Mouse (Mus musculus) adrenal gland, adult (tissue): Measurements from ENCODE around the gene Akap13.
"Not testable (repeated sequence)": the region's sequence is repeated elsewhere in the genome, so short reads cannot be mapped to it uniquely, and the experiment has no call there.

Source experiments
- DNase-seq, 2 experiments: peaks; one replicate each; pipeline ENCODE4 v3.0.0; 2022 to 2023; ENCODE audit warnings: low spot score in 1 of 2; ENCODE audit not compliant: inconsistent age in 2 of 2

Akap13 gene

DNA sequence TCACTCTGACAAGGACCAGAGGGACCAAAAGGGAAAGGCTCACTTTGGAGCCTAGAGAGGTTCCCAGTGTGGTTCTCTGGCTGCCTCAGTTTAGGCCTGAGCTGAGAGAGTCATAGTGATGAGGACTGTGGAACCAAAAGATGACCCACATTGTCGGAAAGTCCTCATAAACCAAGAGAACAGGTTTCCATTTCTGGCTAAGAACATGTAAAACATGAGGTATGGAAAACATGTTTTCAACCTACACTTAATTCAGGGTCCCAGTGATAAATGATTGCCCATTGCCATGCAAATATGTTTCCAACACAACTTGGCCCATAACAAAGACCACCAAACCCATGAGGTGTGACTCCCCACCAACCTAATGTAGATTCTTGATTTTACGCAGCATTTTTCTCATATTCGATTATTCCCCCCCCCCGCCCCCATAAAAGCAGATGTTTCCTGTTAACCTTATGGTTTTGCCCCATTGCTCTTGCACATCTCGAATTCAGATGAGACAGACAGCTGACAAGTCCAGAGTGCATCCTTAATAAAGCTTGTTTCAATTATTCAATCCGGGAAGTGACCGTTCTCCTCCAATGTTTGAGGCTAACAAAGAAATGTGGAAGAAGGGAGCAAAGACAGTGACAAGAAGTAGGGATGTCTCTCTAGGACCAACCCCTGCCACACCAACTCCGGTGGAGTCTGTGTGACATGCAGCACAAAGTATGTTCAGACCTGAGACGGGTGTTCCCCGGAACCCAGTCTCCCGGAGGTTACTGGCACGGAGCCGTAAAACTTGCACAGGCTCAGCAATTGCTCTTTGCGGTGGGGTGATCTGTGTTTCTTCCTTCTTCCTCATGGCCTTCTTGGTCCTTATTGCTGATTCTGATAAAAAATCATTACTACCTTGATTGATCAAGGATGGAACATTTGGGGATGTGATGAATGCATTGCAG, 330.3 kb downstream of the Akap13 start:
- DNase-seq: no peak

DNA sequence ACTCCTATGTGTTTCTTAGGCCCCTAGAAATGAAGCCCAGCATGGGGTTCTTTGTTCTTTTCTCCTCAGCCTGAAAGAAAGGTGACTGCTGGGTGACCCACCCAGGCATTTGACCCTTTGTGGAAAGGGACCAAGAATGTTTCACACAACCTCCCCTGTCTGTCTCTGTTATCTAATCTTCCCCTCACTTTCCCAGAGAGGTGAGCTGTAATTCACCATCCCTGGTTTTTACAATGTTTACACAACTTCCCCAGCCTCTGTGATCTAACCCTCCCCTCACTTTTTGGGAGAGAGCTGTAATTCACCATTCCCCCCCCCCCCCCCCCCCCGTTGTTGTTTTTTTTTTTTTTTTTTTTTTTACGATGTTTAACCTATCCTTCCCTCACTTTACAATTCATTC, 331.5 kb downstream of the Akap13 start:
- no peak for DNase-seq

DNA sequence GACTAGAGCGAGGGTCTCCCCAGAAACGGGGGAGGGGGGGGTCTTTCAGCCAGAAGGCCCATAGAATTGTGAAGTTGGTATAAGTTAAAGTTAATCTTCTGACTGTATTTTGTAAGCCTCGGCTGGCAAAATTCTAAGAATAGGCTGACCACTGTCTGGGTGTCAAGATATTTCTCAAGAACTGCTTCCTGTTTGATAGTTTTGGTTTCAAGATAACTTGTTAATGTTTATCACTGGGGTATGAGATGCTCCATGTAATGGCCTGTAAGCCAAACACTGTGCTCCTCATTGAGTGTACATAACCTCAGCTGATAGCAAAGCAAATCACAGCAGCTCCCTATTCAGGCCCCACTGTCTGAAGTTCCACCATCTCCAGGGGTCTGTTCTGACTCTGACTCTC, 332.0 kb downstream of the Akap13 start:
- DNase-seq: no peak

DNA sequence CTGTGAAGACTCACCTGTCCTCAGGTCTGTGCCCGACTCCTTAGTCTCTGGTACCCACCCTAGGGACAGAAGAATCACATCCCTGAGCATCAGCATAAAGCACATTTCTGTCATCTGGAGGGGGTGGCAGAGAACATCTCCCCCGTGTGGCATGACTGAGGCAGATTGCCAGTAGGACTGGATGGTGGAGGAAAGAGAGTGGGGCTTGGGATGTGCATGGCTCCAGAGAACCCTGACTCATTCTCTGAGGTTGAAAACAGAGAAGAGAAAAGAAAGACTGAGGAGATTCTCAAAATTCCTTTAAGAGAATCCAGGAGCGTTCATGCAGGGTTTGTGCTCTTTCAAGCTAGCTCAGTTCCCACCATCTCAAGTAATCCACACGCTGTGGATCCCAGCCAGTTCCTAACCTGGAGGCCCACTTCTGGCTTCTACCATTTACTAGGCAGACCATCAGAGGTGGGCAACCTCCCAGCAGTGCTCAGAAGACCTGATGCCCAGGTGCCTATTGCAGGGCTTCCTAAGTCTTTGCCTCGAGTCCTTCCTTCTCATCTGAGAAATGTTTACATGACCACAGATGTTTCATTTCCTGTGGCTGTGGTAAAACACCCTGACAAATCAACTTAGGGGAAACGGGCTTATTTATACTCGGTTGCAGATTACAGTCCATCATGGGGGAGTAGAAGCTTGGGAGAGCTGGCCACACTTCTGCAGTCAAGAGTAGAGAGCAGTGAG, 332.9 kb downstream of the Akap13 start:
- DNase-seq: not testable (repeated sequence)

- not testable (repeated sequence) for DNase-seq
These were observed 333.4 kb downstream of the Akap13 start for GRCm38 (mm10) chr7:75788801-75789135.

- peak in 1 of 2 experiments; percentile 61 for DNase-seq
These were observed 334.4 kb downstream of the Akap13 start for GRCm38 (mm10) chr7:75789746-75790145.

DNA sequence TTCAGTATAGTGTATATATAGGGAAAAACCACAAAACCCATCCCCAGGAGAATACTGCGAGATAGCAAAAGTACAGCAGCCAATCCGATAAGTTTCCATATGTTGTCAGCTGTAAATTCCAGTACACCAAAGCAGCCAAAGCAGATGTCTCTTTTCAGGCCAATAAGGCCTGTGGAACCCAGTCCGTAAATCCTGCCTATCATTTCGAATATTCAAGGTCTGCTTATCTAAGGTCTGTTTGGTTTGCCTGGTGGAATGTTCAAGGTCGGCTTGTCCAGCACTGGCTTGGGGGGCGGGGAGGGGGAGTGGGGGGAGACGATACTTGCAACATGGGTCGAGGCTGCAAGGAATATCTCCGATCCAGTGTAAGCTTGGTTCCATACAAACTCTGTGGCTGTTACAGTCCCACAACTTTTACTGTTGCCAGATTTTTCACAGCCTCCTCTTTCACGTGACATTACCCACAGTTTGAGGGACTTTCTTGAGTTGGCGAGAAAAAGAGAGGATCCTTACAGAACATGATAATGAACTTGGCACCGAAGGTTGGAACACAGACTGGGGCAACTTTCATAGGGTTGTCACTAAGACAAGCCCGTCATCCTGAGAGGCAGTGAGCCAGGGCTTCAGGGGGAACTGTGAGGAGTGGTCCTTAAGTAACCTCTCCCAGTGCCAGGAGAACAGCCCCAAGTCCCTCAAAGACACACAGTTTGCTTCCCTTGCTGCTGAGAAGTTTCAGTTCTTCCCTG, 335.9 kb downstream of the Akap13 start:
- peak; percentile 46 to 68 for DNase-seq

- no peak for DNase-seq
These were observed 337.8 kb downstream of the Akap13 start for GRCm38 (mm10) chr7:75793091-75793490.

- DNase-seq: no peak
These were observed 338.5 kb downstream of the Akap13 start for GRCm38 (mm10) chr7:75793654-75794335.

GRCm38 (mm10) chr7:75795106-75795505, 339.8 kb downstream of the Akap13 start:
- DNase-seq: no peak

DNA sequence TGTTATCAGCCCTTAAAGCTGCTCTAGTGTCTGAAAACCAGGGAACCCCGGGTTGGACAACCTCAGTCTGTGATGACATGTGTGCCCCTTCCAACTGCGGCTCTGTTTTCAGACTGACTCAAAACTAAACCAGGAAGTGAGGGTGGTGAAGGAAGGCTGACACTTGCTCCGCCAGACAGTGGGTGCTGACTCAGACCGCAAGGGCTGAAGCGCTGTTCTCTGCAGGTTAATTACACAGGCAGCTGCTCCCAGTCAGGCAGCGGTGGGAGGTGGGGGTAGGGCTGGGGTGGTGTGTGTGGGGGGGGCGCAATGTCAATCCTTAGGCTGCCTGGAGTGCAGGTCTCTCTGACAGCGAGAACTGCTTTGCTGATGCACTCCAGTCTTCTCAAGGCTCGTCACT, 341.1 kb downstream of the Akap13 start:
- DNase-seq: peak in 1 of 2 experiments; percentile 31

GRCm38 (mm10) chr7:75800530-75800929, 345.2 kb downstream of the Akap13 start:
- no peak for DNase-seq

- no peak for DNase-seq
These were observed 345.7 kb downstream of the Akap13 start for GRCm38 (mm10) chr7:75801022-75801421.

- no peak for DNase-seq
These were observed 346.5 kb downstream of the Akap13 start for GRCm38 (mm10) chr7:75801621-75802358.

DNA sequence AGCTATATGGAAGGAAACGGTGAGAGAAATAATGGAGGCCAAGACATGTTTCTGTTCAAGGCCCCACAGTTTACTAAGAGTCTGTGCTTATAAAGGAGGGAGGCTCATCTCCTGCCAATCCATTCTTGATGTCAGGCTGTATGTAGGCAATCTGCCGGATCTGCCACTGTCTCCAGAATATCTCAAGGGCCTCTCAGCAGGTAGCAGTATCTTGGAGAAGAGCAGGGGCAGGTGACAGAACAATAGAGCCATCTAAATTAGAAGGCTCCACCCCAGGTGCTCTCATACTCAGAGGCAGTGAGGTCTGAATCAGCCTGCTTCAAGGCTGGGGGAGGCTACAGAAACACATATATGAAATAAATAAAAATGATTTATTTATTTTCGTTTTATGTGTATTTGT, 347.6 kb downstream of the Akap13 start:
- no peak for DNase-seq
